Mouse (Mus musculus) E14TG2a.4 (cell line): ENCODE data around the gene Irf2.

Experiments used
- H3K27me3 ChIP-seq: 2 replicates; pipeline ENCODE4 v1.6.1; 2014; ENCODE audit warnings: low read length, control low read depth; ENCODE audit not compliant: insufficient read depth
- H3K36me3 ChIP-seq: 2 replicates; pipeline ENCODE4 v1.6.1; 2014; ENCODE audit warnings: low read length, control low read depth; ENCODE audit not compliant: insufficient read depth
- H3K4me1 ChIP-seq: replicated peaks from 2 replicates; pipeline ENCODE4 v1.6.1; 2014; ENCODE audit warnings: low read depth, low read length, control low read depth
- H3K4me3 ChIP-seq: replicated peaks from 2 replicates; pipeline ENCODE4 v1.5.1; 2014; ENCODE audit warnings: mild to moderate bottlenecking, low read length
- H3K9me3 ChIP-seq: 2 replicates; pipeline ENCODE4 v1.6.1; 2014; ENCODE audit warnings: low read length, control low read depth
- CTCF ChIP-seq: conservative IDR thresholded peaks from 2 replicates; pipeline ENCODE4 v1.5.1; 2014; ENCODE audit warnings: low read length
- NANOG ChIP-seq: IDR thresholded peaks from 2 replicates; pipeline ENCODE4 v1.6.1; 2014; ENCODE audit warnings: borderline replicate concordance, low read length, mixed read lengths
- POU5F1 ChIP-seq: IDR thresholded peaks from 2 replicates; pipeline ENCODE4 v1.6.1; 2014; ENCODE audit warnings: low read length, borderline replicate concordance

Gene Irf2

DNA sequence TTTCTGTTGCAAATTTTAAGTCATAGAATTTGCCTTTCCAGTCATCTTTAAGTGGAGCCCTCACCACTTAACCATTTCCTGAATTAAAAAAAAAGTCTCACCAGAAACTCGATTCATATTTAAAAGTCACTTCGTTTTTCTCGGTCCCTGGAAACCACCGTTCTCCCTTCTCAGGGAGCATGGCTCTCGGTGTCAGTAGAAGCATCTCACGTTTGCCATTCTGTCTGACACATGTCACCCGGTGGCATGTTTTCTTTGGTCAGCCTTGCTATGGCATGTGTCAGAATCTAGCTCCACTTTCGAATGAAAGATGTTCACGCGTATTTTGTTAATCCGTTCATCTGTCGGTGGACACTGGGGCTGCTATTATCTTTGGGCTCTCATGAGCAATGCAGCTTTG is 13.5 kb downstream of the Irf2 start:
- Histone ChIP-seq H3K4me1 (no peaks in the 10 kb centered on the region), H3K36me3 (no peaks in the 10 kb centered on the region), H3K9me3 (no peaks in the 10 kb centered on the region), H3K4me3 (no peak overlapping the region), H3K27me3 (peaks cover 6% of the 10 kb centered on the region; the same call in 1 of the 2 replicates)
- no peak for TF ChIP-seq CTCF
- TF ChIP-seq POU5F1, result no peak
- TF ChIP-seq NANOG, result no peak

DNA sequence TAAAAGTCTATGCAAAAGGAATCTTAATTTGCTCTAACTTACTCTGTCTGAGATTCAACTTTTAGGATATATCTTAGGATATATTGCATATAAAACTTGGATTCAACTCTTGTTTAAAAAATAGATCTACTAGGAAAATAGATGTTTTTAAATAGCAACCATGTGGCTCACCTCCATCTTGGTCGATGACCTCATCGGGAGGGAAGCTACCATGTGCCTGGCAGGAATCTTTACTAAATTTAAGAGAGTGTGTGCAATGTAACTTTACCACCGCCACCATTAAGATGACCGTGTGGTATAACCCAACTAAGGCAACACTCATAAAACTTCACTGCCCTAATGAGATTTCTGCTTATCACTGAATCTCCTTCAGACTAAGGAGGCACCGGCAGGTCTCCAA is 14.8 kb downstream of the Irf2 start:
- H3K27me3 ChIP-seq, result peaks cover 6% of the 10 kb centered on the region; the same call in 1 of the 2 replicates
- no peaks in the 10 kb centered on the region for H3K36me3 ChIP-seq
- H3K4me1 ChIP-seq, result no peaks in the 10 kb centered on the region
- H3K9me3 ChIP-seq, result no peaks in the 10 kb centered on the region
- H3K4me3 ChIP-seq, result no peak overlapping the region
- TF ChIP-seq POU5F1 (no peak), NANOG (no peak), CTCF (no peak)

DNA sequence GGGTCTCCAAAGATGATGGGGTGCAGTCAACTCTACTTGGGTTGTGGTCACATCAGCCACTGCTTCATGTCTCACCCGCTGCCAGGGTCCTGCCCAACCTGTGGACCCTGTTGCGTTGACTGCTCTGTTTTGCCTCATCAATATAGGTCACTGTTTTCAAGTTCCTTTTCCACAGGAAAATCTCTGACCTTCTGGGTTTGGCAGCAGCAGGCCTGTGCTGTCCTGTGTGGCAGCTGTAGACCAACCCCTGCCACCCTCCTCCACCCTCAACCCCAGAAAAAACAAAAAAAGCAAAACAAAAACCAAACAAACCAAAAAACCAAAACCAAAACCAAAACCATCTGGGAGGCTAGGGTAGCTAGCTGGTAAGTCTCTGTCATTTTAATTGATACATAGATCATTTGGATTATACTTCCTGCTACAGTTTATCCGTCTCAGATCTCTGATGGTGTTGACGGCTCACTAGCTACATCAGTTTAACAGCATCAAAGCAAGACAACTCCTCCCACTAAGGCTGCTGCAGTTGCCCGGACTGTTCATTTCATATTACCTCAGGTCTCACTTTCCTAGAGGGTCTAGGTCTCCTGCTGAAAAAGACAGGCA is 16.3 kb downstream of the Irf2 start:
- TF ChIP-seq CTCF (no peak), POU5F1 (no peak), NANOG (no peak)
- no peak overlapping the region for H3K4me3 ChIP-seq
- H3K4me1 ChIP-seq, result no peaks in the 10 kb centered on the region
- H3K27me3 ChIP-seq, result peaks cover 6% of the 10 kb centered on the region; the same call in 1 of the 2 replicates
- no peaks in the 10 kb centered on the region for H3K9me3 ChIP-seq
- no peaks in the 10 kb centered on the region for H3K36me3 ChIP-seq

DNA sequence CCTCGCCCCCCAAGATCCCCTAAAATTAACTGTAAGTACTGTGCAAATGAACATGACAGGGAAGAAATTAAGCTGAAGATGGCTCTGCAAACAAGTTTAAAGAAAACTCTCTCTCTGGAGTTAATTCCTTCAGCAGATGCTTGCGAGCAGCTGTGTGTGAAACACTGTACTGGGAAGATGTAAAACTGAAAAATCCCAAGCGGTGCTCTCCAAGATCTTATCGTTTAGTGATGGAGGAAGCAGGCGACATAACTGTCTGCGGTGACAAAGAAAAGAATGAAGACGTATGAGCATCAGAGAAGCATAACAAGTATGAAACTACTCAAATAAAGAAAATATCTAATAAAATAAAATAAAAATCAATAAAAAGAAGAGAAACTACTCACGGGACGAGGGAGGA is 18.1 kb downstream of the Irf2 start:
- Histone ChIP-seq H3K27me3 (peaks cover 6% of the 10 kb centered on the region; the same call in 1 of the 2 replicates), H3K4me3 (no peak overlapping the region), H3K9me3 (no peaks in the 10 kb centered on the region), H3K36me3 (no peaks in the 10 kb centered on the region), H3K4me1 (no peaks in the 10 kb centered on the region)
- TF ChIP-seq CTCF (no peak), POU5F1 (no peak), NANOG (no peak)

DNA sequence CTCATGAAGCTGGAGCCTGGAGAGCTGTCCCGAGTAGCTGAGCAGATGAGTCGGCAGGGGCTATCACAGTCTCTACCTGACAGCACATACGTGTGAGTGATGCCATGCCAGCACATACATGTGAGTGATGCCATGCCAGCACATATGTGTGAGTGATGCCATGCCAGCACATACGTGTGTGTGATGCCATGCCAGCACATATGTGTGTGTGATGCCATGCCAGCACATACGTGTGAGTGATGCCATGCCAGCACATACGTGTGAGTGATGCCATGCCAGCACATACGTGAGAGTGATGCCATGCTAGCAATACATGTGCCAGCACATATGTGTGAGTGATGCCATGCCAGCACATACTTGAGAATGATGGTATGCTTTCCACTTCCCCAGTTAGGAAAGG is 18.6 kb downstream of the Irf2 start:
- H3K9me3 ChIP-seq, result no peaks in the 10 kb centered on the region
- no peaks in the 10 kb centered on the region for H3K36me3 ChIP-seq
- H3K4me3 ChIP-seq, result no peak overlapping the region
- TF ChIP-seq POU5F1, result no peak
- no peak for TF ChIP-seq CTCF
- TF ChIP-seq NANOG, result no peak
- peaks cover 6% of the 10 kb centered on the region; the same call in 1 of the 2 replicates for H3K27me3 ChIP-seq
- H3K4me1 ChIP-seq, result no peaks in the 10 kb centered on the region

DNA sequence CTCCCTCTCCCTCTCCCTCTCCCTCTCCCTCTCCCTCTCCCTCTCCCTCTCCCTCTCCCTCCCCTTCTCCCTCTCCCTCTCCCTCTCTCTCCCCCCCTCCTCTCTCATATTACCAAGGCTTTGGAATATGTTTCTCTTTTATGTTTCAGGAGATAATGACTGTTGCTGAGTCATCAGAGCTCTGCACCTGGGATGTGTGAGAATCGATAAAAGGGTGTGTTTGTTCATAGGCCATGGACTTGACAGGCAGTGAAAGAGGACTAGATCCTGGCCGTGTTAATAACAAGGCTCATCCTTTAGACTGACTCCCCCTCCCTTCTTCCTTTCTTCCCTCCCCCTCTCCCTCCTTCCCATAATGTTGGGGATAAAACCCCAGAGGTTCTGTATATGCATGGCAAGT is 19.1 kb downstream of the Irf2 start:
- TF ChIP-seq NANOG (no peak), CTCF (no peak), POU5F1 (no peak)
- Histone ChIP-seq H3K4me1 (no peaks in the 10 kb centered on the region), H3K36me3 (no peaks in the 10 kb centered on the region), H3K27me3 (peaks cover 2% of the 10 kb centered on the region; the same call in 1 of the 2 replicates), H3K9me3 (no peaks in the 10 kb centered on the region), H3K4me3 (no peak overlapping the region)

DNA sequence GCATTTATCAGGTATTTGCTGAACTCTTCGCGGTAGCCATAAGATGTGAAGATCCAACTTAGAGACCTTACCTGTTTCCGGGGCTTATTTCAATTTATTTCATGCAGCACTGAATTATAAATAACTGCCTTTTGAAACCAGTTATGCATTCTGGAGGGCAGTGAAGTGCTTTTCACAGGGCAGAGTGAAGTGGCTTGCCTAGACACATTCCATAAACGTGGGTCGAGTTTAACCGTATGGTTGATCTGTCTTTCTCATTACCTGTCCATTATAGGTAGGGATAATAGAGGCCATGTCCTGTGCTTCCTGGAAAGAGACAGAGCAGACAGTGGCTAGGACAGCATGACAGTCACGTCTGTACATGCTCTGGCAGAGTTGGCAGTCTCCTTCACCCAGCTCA is 20.0 kb downstream of the Irf2 start:
- TF ChIP-seq POU5F1 (no peak), NANOG (no peak), CTCF (no peak)
- Histone ChIP-seq H3K9me3 (no peaks in the 10 kb centered on the region), H3K4me3 (no peak overlapping the region), H3K36me3 (no peaks in the 10 kb centered on the region), H3K4me1 (no peaks in the 10 kb centered on the region), H3K27me3 (no peaks in the 10 kb centered on the region)

DNA sequence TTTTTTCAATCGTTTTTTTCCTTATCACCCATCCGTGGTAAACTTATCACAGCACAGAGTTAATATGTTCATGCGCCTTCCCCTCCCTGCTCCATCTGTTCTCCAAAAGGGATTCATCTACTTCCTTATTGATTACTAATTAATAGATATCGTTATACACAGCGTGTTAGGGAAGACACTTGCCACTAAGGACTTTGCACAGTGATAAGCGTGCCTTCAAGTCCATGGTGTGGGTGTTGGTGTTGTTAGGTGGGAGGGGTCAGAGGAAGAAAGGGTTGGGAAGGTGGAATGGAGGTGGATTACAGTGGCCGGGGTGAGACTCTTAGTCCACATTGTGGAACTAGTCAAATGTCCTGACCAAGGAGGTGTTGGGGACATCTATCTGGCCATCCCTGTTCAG is 21.2 kb downstream of the Irf2 start:
- no peak for TF ChIP-seq NANOG
- Histone ChIP-seq H3K27me3 (no peaks in the 10 kb centered on the region), H3K4me3 (no peak overlapping the region), H3K9me3 (no peaks in the 10 kb centered on the region), H3K36me3 (no peaks in the 10 kb centered on the region), H3K4me1 (no peaks in the 10 kb centered on the region)

DNA sequence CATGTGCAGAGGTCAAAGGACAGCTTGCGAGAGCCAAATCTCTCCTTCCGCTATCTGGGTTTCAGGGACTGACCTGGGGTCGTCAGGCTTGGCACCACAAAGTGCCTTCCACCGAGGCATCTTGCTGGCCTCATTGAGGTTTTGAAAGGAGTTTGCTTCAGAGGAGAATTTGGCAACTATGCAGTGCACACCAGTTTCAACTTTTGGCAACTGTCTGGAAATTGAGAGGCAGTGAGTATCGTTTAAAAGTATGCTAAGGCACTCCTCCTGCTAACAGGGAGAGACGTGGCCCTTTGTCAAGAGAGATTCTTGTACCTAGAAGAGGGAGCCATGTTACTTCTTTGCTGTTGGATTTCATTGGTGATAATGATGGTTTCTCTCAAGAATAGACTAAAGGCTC is 21.9 kb downstream of the Irf2 start:
- Histone ChIP-seq H3K9me3 (no peaks in the 10 kb centered on the region), H3K36me3 (no peaks in the 10 kb centered on the region), H3K27me3 (no peaks in the 10 kb centered on the region), H3K4me3 (no peak overlapping the region), H3K4me1 (no peaks in the 10 kb centered on the region)
- TF ChIP-seq CTCF (no peak), NANOG (no peak), POU5F1 (no peak)
